Mouse (Mus musculus) thymus, adult 2 months (tissue): ENCODE results near the gene Mcfd2.

Experiments used
- CTCF ChIP-seq: fragments of 200-500 bp; IDR thresholded peaks from 2 replicates; pipeline ENCODE4 v1.5.1; 2012; ENCODE audit warnings: mild to moderate bottlenecking, control low read depth, low read length, moderate library complexity, borderline replicate concordance; ENCODE audit not compliant: control insufficient read depth, poor library complexity, insufficient read depth; ENCODE audit errors: extremely low read depth
- POLR2A ChIP-seq: fragments of 200-500 bp; IDR thresholded peaks from 2 replicates; pipeline ENCODE4 v1.6.1; 2012; ENCODE audit warnings: mild to moderate bottlenecking, low read length, control low read depth, moderate library complexity; ENCODE audit not compliant: control insufficient read depth, poor library complexity, insufficient read depth; ENCODE audit errors: extremely low read depth

DNA sequence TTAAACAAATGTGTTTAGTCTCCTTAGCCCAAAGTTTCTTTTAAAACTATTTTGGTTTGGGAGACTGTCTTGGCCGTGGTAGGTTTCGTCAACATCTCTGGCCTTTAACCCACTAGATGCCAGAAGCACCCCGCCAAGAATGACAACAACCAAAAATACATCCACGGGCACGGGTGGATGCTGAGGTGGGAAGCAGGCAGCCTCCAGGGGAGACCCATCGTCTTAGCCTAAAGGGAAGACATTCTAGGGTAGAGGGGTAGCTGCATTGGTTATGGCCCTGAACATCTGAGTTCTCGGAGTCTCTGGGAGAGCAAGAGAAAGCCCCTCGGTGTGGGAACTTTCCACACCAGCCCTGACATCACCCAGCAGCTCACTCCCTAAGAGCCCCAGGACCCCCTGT is 48.4 kb upstream of the Mcfd2 start:
- no peak for TF ChIP-seq CTCF
- TF ChIP-seq POLR2A: no peak
